Mouse (Mus musculus): ENCODE data around the gene Zfp964.
A peak's percentile ranks its signal among the peaks of the same experiment; 100 is the strongest.
"Not testable (repeated sequence)": the region's sequence is repeated elsewhere in the genome, so short reads cannot be mapped to it uniquely, and the experiment has no call there.

The Zfp964 gene

GRCm38 (mm10) chr8:69654358-69654981 is at the start of gene Zfp964:
Gene Zfp964 (plus strand): TSS chr8:69654479.
- peak; percentile 75 for DNase-seq (ENCODE audit: low spot score)

GRCm38 (mm10) chr8:69614687-69615086 is 39.6 kb upstream of the Zfp964 start:
- DNase-seq (ENCODE audit: low spot score) = no peak

- no peak for DNase-seq (ENCODE audit: low spot score)
Observed at GRCm38 (mm10) chr8:69618078-69618477, 36.2 kb upstream of the Zfp964 start.

- DNase-seq (ENCODE audit: low spot score) = peak; percentile 95
Observed at GRCm38 (mm10) chr8:69625095-69625789, 29.0 kb upstream of the Zfp964 start, which contains the start of gene Zfp868. Gene Zfp868 (minus strand): TSS chr8:69625548.

GRCm38 (mm10) chr8:69653808-69654357 is 396 bp upstream of the Zfp964 start:
- no peak for DNase-seq (ENCODE audit: low spot score)

- DNase-seq (ENCODE audit: low spot score) = no peak
Observed at GRCm38 (mm10) chr8:69661294-69661693, 7.0 kb downstream of the Zfp964 start.

- not testable (repeated sequence) for DNase-seq (ENCODE audit: low spot score)
Observed at GRCm38 (mm10) chr8:69665051-69665450, 10.8 kb downstream of the Zfp964 start.

- DNase-seq (ENCODE audit: low spot score) = no peak
Observed at GRCm38 (mm10) chr8:69701810-69702209, 47.5 kb downstream of the Zfp964 start.

GRCm38 (mm10) chr8:69710624-69711023 is 56.3 kb downstream of the Zfp964 start, which contains the start of gene Zfp869:
Gene Zfp869 (minus strand): TSS chr8:69710724.
- not testable (repeated sequence) for DNase-seq (ENCODE audit: low spot score)

- DNase-seq (ENCODE audit: low spot score) = no peak
Observed at GRCm38 (mm10) chr8:69713516-69713915, 59.2 kb downstream of the Zfp964 start.

- DNase-seq (ENCODE audit: low spot score) = no peak
Observed at GRCm38 (mm10) chr8:69715366-69715765, 61.1 kb downstream of the Zfp964 start.

All from urinary bladder, postnatal 10 days (tissue).